Mouse (Mus musculus) limb, embryonic 14.5 days (tissue): ENCODE data around the gene BC004004. TPM values are rescaled to one million over a fixed set of nuclear protein-coding genes. Genes with fewer than 3 reads are reported as not detected.
"Not testable (repeated sequence)": the region's sequence is repeated elsewhere in the genome, so short reads cannot be mapped to it uniquely, and the experiment has no call there.

Experiments
- ATAC-seq: fragments of 200-750 bp; cut with Nextera tagmentation; 2 replicates; pipeline ENCODE4 v1.8.0; 2017; ENCODE audit warnings: low read depth, moderate number of reproducible peaks, moderate TSS enrichment; ENCODE audit not compliant: low FRiP score
- DNase-seq: peaks from one replicate; pipeline ENCODE4 v3.0.0-alpha.2; 2015; ENCODE audit warnings: low spot score
- H3K27ac ChIP-seq: fragments of 300-500 bp; sonication (generic); replicated peaks from 2 replicates; pipeline ENCODE4 v1.5.1; 2014; ENCODE audit warnings: low read depth, mild to moderate bottlenecking, low read length, moderate library complexity, mixed read lengths
- H3K27me3 ChIP-seq: fragments of 300-500 bp; sonication (generic); 2 replicates; pipeline ENCODE4 v1.6.1; 2014; ENCODE audit warnings: low read length, mixed read lengths; ENCODE audit not compliant: control insufficient read depth, insufficient read depth
- H3K36me3 ChIP-seq: fragments of 300-500 bp; sonication (generic); 2 replicates; pipeline ENCODE4 v1.6.1; 2014; ENCODE audit warnings: mild to moderate bottlenecking, low read length, moderate library complexity, mixed read lengths; ENCODE audit not compliant: control insufficient read depth, insufficient read depth
- H3K4me1 ChIP-seq: fragments of 300-500 bp; sonication (generic); 2 replicates; pipeline ENCODE4 v1.6.1; 2014; ENCODE audit warnings: antibody characterized with exemption, low read length, mixed read lengths; ENCODE audit not compliant: control insufficient read depth, insufficient read depth
- H3K4me2 ChIP-seq: fragments of 300-500 bp; sonication (generic); replicated peaks from 2 replicates; pipeline ENCODE4 v1.6.1; 2014; ENCODE audit warnings: low read depth, mild to moderate bottlenecking, low read length, moderate library complexity; ENCODE audit not compliant: severe bottlenecking
- H3K4me3 ChIP-seq: fragments of 300-500 bp; sonication (generic); replicated peaks from 2 replicates; pipeline ENCODE4 v1.5.1; 2014; ENCODE audit warnings: low read length
- H3K9ac ChIP-seq: fragments of 300-500 bp; sonication (generic); 2 replicates; pipeline ENCODE4 v1.6.1; 2014; ENCODE audit warnings: mild to moderate bottlenecking, low read depth, low read length, moderate library complexity; ENCODE audit not compliant: severe bottlenecking
- H3K9me3 ChIP-seq: fragments of 300-500 bp; sonication (generic); 2 replicates; pipeline ENCODE4 v1.6.1; 2016; ENCODE audit warnings: low read length; ENCODE audit not compliant: control insufficient read depth
- POLR2A ChIP-seq: fragments of 200-500 bp; IDR thresholded peaks from 2 replicates; pipeline ENCODE4 v1.8.0; 2012; ENCODE audit warnings: inconsistent platforms, mild to moderate bottlenecking, moderate library complexity, borderline replicate concordance; ENCODE audit not compliant: insufficient read depth, insufficient read length; ENCODE audit errors: extremely low read depth
- WGBS: fragments of 180-500 bp; shearing (Covaris S2); extraction: QIAGEN DNeasy Blood & Tissue Kit; methylation state at CpG from one replicate; pipeline ENCODE4 v1.1.7; 2014; 5-methylcytosine and 5-hydroxymethylcytosine counted together
- polyA plus RNA-seq, 2 experiments: library from polyadenylated mRNA; depleted of rRNA in 1 of 2; stranded (reverse) in 1 of 2; unstranded in 1 of 2; fragments of >200 nt; fragmentation: Nextera tagmentation in 1 of 2; extraction: Ambion mirVana in 1 of 2; gene quantifications; 2 replicates each; pipeline versions ENCODE4 v1.2.1 to v1.2.3; 2012 to 2014

BC004004 gene
- polyA plus RNA-seq, 2 experiments, result 58.7 to 85.3 TPM

- Histone ChIP-seq H3K9me3 (no peaks in the 10 kb centered on the region), H3K4me2 (no peak overlapping the region), H3K27me3 (peaks cover under 1% of the 10 kb centered on the region; the same call in 1 of the 2 replicates), H3K9ac (peak overlapping the region; percentile 7; the same call in 1 of the 2 replicates), H3K4me1 (0 out of 2 replicates have a peak, but pooled peaks cover 3% of the 10 kb centered on the region), H3K36me3 (no peaks in the 10 kb centered on the region), H3K27ac (0 out of 2 replicates have a peak overlapping the region, but pooled peaks have one; percentile 35), H3K4me3 (no peak overlapping the region)
- no peak for ATAC-seq
- no peak for TF ChIP-seq POLR2A
- no peak for DNase-seq
- WGBS, result 43% methylated on average over 9 of the region's 9 CpGs
Measured at GRCm38 (mm10) chr17:29315672-29316465, 47.3 kb downstream of the BC004004 start.

GRCm38 (mm10) chr17:29316891-29317290 is 48.3 kb downstream of the BC004004 start:
- Histone ChIP-seq H3K4me2 (no peak overlapping the region), H3K4me3 (no peak overlapping the region), H3K9me3 (no peaks in the 10 kb centered on the region), H3K36me3 (no peaks in the 10 kb centered on the region), H3K4me1 (0 out of 2 replicates have a peak, but pooled peaks cover 3% of the 10 kb centered on the region), H3K27ac (no peak overlapping the region), H3K9ac (no peak overlapping the region), H3K27me3 (peaks cover 11% of the 10 kb centered on the region; the same call in 1 of the 2 replicates)
- WGBS, result 71% methylated on average over 3 of the region's 3 CpGs
- no peak for TF ChIP-seq POLR2A
- ATAC-seq (no peak), DNase-seq (no peak)

- not testable (repeated sequence) for H3K4me2 ChIP-seq, H3K36me3 ChIP-seq, H3K9me3 ChIP-seq, DNase-seq, ATAC-seq, H3K4me3 ChIP-seq, H3K4me1 ChIP-seq, H3K9ac ChIP-seq
- Histone ChIP-seq H3K27ac (0 out of 2 replicates have a peak within 1 kb of the TSS, but pooled peaks have one; percentile 35), H3K27me3 (peaks cover 16% of the 10 kb centered on the region; the same call in 1 of the 2 replicates)
- 87% methylated on average over 3 of the region's 3 CpGs for WGBS
Measured at GRCm38 (mm10) chr17:29317380-29317779, 48.8 kb downstream of the BC004004 start, which contains the start of gene Pi16. Gene Pi16, plus strand, starts transcription at chr17:29317680.

- H3K36me3 ChIP-seq, result no peaks in the 10 kb centered on the region
- no peak overlapping the region for H3K4me3 ChIP-seq
- no peaks in the 10 kb centered on the region for H3K9me3 ChIP-seq
- no peak overlapping the region for H3K4me2 ChIP-seq
- 40% methylated on average over 6 of the region's 6 CpGs for WGBS
- ATAC-seq (no peak), DNase-seq (no peak)
- 0 out of 2 replicates have a peak, but pooled peaks cover 12% of the 10 kb centered on the region for H3K4me1 ChIP-seq
- H3K9ac ChIP-seq, result no peak overlapping the region
- H3K27ac ChIP-seq, result no peak overlapping the region
- no peak for TF ChIP-seq POLR2A
- H3K27me3 ChIP-seq, result peaks cover 25% of the 10 kb centered on the region; the same call in 1 of the 2 replicates
Measured at GRCm38 (mm10) chr17:29318731-29319250, 50.2 kb downstream of the BC004004 start.

- Histone ChIP-seq H3K9me3 (no peaks in the 10 kb centered on the region), H3K9ac (no peak overlapping the region), H3K4me3 (no peak overlapping the region), H3K27ac (no peak overlapping the region), H3K36me3 (no peaks in the 10 kb centered on the region), H3K27me3 (peaks cover 25% of the 10 kb centered on the region; the same call in 1 of the 2 replicates), H3K4me2 (no peak overlapping the region), H3K4me1 (0 out of 2 replicates have a peak, but pooled peaks cover 12% of the 10 kb centered on the region)
- ATAC-seq (no peak), DNase-seq (no peak)
- TF ChIP-seq POLR2A, result no peak
- WGBS, result 91% methylated on average over 7 of the region's 7 CpGs
Measured at GRCm38 (mm10) chr17:29319476-29319875, 50.9 kb downstream of the BC004004 start.
